Mouse (Mus musculus): ENCODE data around the gene Abhd4. TPM values are rescaled to one million over a fixed set of nuclear protein-coding genes. Genes with fewer than 3 reads are reported as not detected.

Abhd4 gene
- polyA plus RNA-seq, 1 experiment from 2014 or later: 53.5 TPM

GRCm38 (mm10) chr14:54258131-54258670, 4.2 kb downstream of the Abhd4 start:
- Histone ChIP-seq H3K9me3 (ENCODE audit: control insufficient read depth, low read length) (no peaks in the 10 kb centered on the region), H3K4me3 (ENCODE audit: low read depth, low read length) (no peak overlapping the region), H3K9ac (ENCODE audit: low read length) (no peak overlapping the region), H3K36me3 (ENCODE audit: control insufficient read depth, insufficient read depth, low read length) (no peaks in the 10 kb centered on the region; the same call in 1 of the 2 replicates), H3K4me2 (ENCODE audit: low read depth, low read length, severe bottlenecking) (peak overlapping the region; percentile 90; the same call in 1 of the 2 replicates), H3K4me1 (replicated peaks; ENCODE audit: control insufficient read depth, insufficient read depth, low read length) (peaks cover 6% of the 10 kb centered on the region; the same call in 1 of the 2 replicates), H3K27ac (ENCODE audit: low read depth, low read length) (no peak overlapping the region), H3K27me3 (ENCODE audit: control insufficient read depth, insufficient read depth, low read length) (no peaks in the 10 kb centered on the region)
- ATAC-seq (replicated peaks; ENCODE audit: low FRiP score) (no peak), DNase-seq (ENCODE audit: low spot score) (no peak)
- 56% methylated on average over 7 of the region's 7 CpGs for WGBS

- Histone ChIP-seq H3K4me1 (replicated peaks; ENCODE audit: control insufficient read depth, insufficient read depth, low read length) (peaks cover 6% of the 10 kb centered on the region; the same call in 1 of the 2 replicates), H3K4me3 (ENCODE audit: low read depth, low read length) (peak overlapping the region; percentile 57), H3K9me3 (ENCODE audit: control insufficient read depth, low read length) (no peaks in the 10 kb centered on the region), H3K9ac (ENCODE audit: low read length) (peak overlapping the region; percentile 67), H3K4me2 (ENCODE audit: low read depth, low read length, severe bottlenecking) (peak overlapping the region; percentile 90), H3K27ac (ENCODE audit: low read depth, low read length) (0 out of 2 replicates have a peak overlapping the region, but pooled peaks have one; percentile 31), H3K27me3 (ENCODE audit: control insufficient read depth, insufficient read depth, low read length) (no peaks in the 10 kb centered on the region), H3K36me3 (ENCODE audit: control insufficient read depth, insufficient read depth, low read length) (no peaks in the 10 kb centered on the region; the same call in 1 of the 2 replicates)
- ATAC-seq (replicated peaks; ENCODE audit: low FRiP score) (peak; percentile 94), DNase-seq (ENCODE audit: low spot score) (peak; percentile 96)
- 1% methylated on average over 35 of the region's 35 CpGs for WGBS
Measured at GRCm38 (mm10) chr14:54259003-54259721, 5.2 kb downstream of the Abhd4 start.

- Histone ChIP-seq H3K36me3 (ENCODE audit: control insufficient read depth, insufficient read depth, low read length) (no peaks in the 10 kb centered on the region; the same call in 1 of the 2 replicates), H3K27me3 (ENCODE audit: control insufficient read depth, insufficient read depth, low read length) (no peaks in the 10 kb centered on the region), H3K9ac (ENCODE audit: low read length) (peak overlapping the region; percentile 67), H3K4me1 (replicated peaks; ENCODE audit: control insufficient read depth, insufficient read depth, low read length) (peaks cover 6% of the 10 kb centered on the region; the same call in 1 of the 2 replicates), H3K9me3 (ENCODE audit: control insufficient read depth, low read length) (no peaks in the 10 kb centered on the region), H3K27ac (ENCODE audit: low read depth, low read length) (no peak overlapping the region), H3K4me3 (ENCODE audit: low read depth, low read length) (peak overlapping the region; percentile 57), H3K4me2 (ENCODE audit: low read depth, low read length, severe bottlenecking) (peak overlapping the region; percentile 90)
- DNase-seq (ENCODE audit: low spot score) (no peak), ATAC-seq (replicated peaks; ENCODE audit: low FRiP score) (no peak)
- 26% methylated on average over 8 of the region's 8 CpGs for WGBS
Measured at GRCm38 (mm10) chr14:54259722-54260085, 5.7 kb downstream of the Abhd4 start.

- Histone ChIP-seq H3K4me1 (replicated peaks; ENCODE audit: control insufficient read depth, insufficient read depth, low read length) (peaks cover 6% of the 10 kb centered on the region; the same call in 1 of the 2 replicates), H3K36me3 (ENCODE audit: control insufficient read depth, insufficient read depth, low read length) (no peaks in the 10 kb centered on the region; the same call in 1 of the 2 replicates), H3K4me3 (ENCODE audit: low read depth, low read length) (no peak overlapping the region), H3K9me3 (ENCODE audit: control insufficient read depth, low read length) (no peaks in the 10 kb centered on the region), H3K9ac (ENCODE audit: low read length) (no peak overlapping the region), H3K4me2 (ENCODE audit: low read depth, low read length, severe bottlenecking) (no peak overlapping the region), H3K27ac (ENCODE audit: low read depth, low read length) (no peak overlapping the region), H3K27me3 (ENCODE audit: control insufficient read depth, insufficient read depth, low read length) (no peaks in the 10 kb centered on the region)
- no peak for ATAC-seq (replicated peaks; ENCODE audit: low FRiP score)
- 75% methylated on average over 2 of the region's 2 CpGs for WGBS
- DNase-seq (ENCODE audit: low spot score): no peak
Measured at GRCm38 (mm10) chr14:54260196-54260595, 6.2 kb downstream of the Abhd4 start.

GRCm38 (mm10) chr14:54261386-54261785, 7.4 kb downstream of the Abhd4 start:
- H3K27me3 ChIP-seq (ENCODE audit: control insufficient read depth, insufficient read depth, low read length): no peaks in the 10 kb centered on the region
- no peaks in the 10 kb centered on the region for H3K9me3 ChIP-seq (ENCODE audit: control insufficient read depth, low read length)
- WGBS: 96% methylated on average over 2 of the region's 2 CpGs
- H3K9ac ChIP-seq (ENCODE audit: low read length): no peak overlapping the region
- H3K27ac ChIP-seq (ENCODE audit: low read depth, low read length): no peak overlapping the region
- no peak for DNase-seq (ENCODE audit: low spot score)
- ATAC-seq (replicated peaks; ENCODE audit: low FRiP score): no peak
- no peaks in the 10 kb centered on the region; the same call in 1 of the 2 replicates for H3K36me3 ChIP-seq (ENCODE audit: control insufficient read depth, insufficient read depth, low read length)
- H3K4me3 ChIP-seq (ENCODE audit: low read depth, low read length): no peak overlapping the region
- H3K4me1 ChIP-seq (replicated peaks; ENCODE audit: control insufficient read depth, insufficient read depth, low read length): peaks cover 6% of the 10 kb centered on the region; the same call in 1 of the 2 replicates
- no peak overlapping the region for H3K4me2 ChIP-seq (ENCODE audit: low read depth, low read length, severe bottlenecking)

GRCm38 (mm10) chr14:54262622-54263021, 8.6 kb downstream of the Abhd4 start:
- Histone ChIP-seq H3K9ac (ENCODE audit: low read length) (no peak overlapping the region), H3K27me3 (ENCODE audit: control insufficient read depth, insufficient read depth, low read length) (no peaks in the 10 kb centered on the region), H3K36me3 (ENCODE audit: control insufficient read depth, insufficient read depth, low read length) (no peaks in the 10 kb centered on the region; the same call in 1 of the 2 replicates), H3K4me1 (replicated peaks; ENCODE audit: control insufficient read depth, insufficient read depth, low read length) (peaks cover 6% of the 10 kb centered on the region; the same call in 1 of the 2 replicates), H3K27ac (ENCODE audit: low read depth, low read length) (no peak overlapping the region), H3K4me2 (ENCODE audit: low read depth, low read length, severe bottlenecking) (no peak overlapping the region), H3K9me3 (ENCODE audit: control insufficient read depth, low read length) (no peaks in the 10 kb centered on the region), H3K4me3 (ENCODE audit: low read depth, low read length) (no peak overlapping the region)
- 92% methylated on average over 8 of the region's 8 CpGs for WGBS
- ATAC-seq (replicated peaks; ENCODE audit: low FRiP score) (no peak), DNase-seq (ENCODE audit: low spot score) (no peak)

GRCm38 (mm10) chr14:54263099-54263498, 9.1 kb downstream of the Abhd4 start:
- no peaks in the 10 kb centered on the region for H3K9me3 ChIP-seq (ENCODE audit: control insufficient read depth, low read length)
- no peak overlapping the region for H3K4me2 ChIP-seq (ENCODE audit: low read depth, low read length, severe bottlenecking)
- H3K36me3 ChIP-seq (ENCODE audit: control insufficient read depth, insufficient read depth, low read length): no peaks in the 10 kb centered on the region; the same call in 1 of the 2 replicates
- ATAC-seq (replicated peaks; ENCODE audit: low FRiP score): no peak
- no peak overlapping the region for H3K4me3 ChIP-seq (ENCODE audit: low read depth, low read length)
- 90% methylated on average over 6 of the region's 6 CpGs for WGBS
- no peak overlapping the region for H3K27ac ChIP-seq (ENCODE audit: low read depth, low read length)
- no peak for DNase-seq (ENCODE audit: low spot score)
- H3K4me1 ChIP-seq (replicated peaks; ENCODE audit: control insufficient read depth, insufficient read depth, low read length): peaks cover 6% of the 10 kb centered on the region; the same call in 1 of the 2 replicates
- no peak overlapping the region for H3K9ac ChIP-seq (ENCODE audit: low read length)
- no peaks in the 10 kb centered on the region for H3K27me3 ChIP-seq (ENCODE audit: control insufficient read depth, insufficient read depth, low read length)

- Histone ChIP-seq H3K27ac (ENCODE audit: low read depth, low read length) (no peak overlapping the region), H3K36me3 (ENCODE audit: control insufficient read depth, insufficient read depth, low read length) (no peaks in the 10 kb centered on the region; the same call in 1 of the 2 replicates), H3K4me1 (replicated peaks; ENCODE audit: control insufficient read depth, insufficient read depth, low read length) (0 out of 2 replicates have a peak, but pooled peaks cover 2% of the 10 kb centered on the region), H3K9ac (ENCODE audit: low read length) (no peak overlapping the region), H3K4me3 (ENCODE audit: low read depth, low read length) (no peak overlapping the region), H3K27me3 (ENCODE audit: control insufficient read depth, insufficient read depth, low read length) (no peaks in the 10 kb centered on the region), H3K9me3 (ENCODE audit: control insufficient read depth, low read length) (no peaks in the 10 kb centered on the region), H3K4me2 (ENCODE audit: low read depth, low read length, severe bottlenecking) (no peak overlapping the region)
- ATAC-seq (replicated peaks; ENCODE audit: low FRiP score) (no peak), DNase-seq (ENCODE audit: low spot score) (no peak)
- WGBS: 92% methylated on average over 7 of the region's 7 CpGs
Measured at GRCm38 (mm10) chr14:54264231-54264630, 10.2 kb downstream of the Abhd4 start.

Measured in forebrain, embryonic 11.5 days (tissue).